ENCODE assay signal across 9 mouse cellular contexts in genomic region chr13:85773848-85774247, GRCm38 (mm10).
DNase-seq lines count a peak whose midpoint lies in the region; ATAC-seq and TF ChIP-seq lines count a peak whose summit lies in the region.
"Had no signal": no experiment of that assay in that cellular context is flagged by ENCODE, and none has a peak within 500 bp of the region (broad histone marks: within the 10 kb centered on the region; RNA-seq: fewer than 3 reads in every experiment).

No protein-coding gene starts in this region.

- ATAC-seq in neural tube, embryonic 11.5 days (ENCODE audit: insufficient read depth, low FRiP score, low TSS enrichment), result peak; percentile 95
- peak; percentile 91 for ATAC-seq in forebrain, embryonic 16.5 days
- peak; percentile 98 for ATAC-seq in midbrain, embryonic 13.5 days

- WGBS in neural tube, embryonic 11.5 days, result 94% methylated on average over 1 of the region's 1 CpGs
- WGBS in forebrain, embryonic 16.5 days, result 50% methylated on average over 1 of the region's 1 CpGs
- WGBS in midbrain, embryonic 13.5 days, result 75% methylated on average over 1 of the region's 1 CpGs

- no peak overlapping the region for H3K4me3 ChIP-seq in neural tube, embryonic 11.5 days (ENCODE audit: low read depth, low read length)
- no peak overlapping the region for H3K4me3 ChIP-seq in forebrain, embryonic 16.5 days (replicated peaks; ENCODE audit: low read length)
- no peak overlapping the region for H3K4me3 ChIP-seq in midbrain, embryonic 13.5 days (replicated peaks)
- H3K4me3 ChIP-seq in gastrocnemius, adult 2 months, result no peak overlapping the region

- no peaks in the 10 kb centered on the region for H3K27me3 ChIP-seq in neural tube, embryonic 11.5 days (ENCODE audit: control insufficient read depth, insufficient read depth, low read length)
- H3K27me3 ChIP-seq in forebrain, embryonic 16.5 days (replicated peaks; ENCODE audit: control insufficient read depth, insufficient read depth, low read length), result no peaks in the 10 kb centered on the region
- no peaks in the 10 kb centered on the region for H3K27me3 ChIP-seq in midbrain, embryonic 13.5 days
- H3K27me3 ChIP-seq: CH12.LX had no signal

- no peaks in the 10 kb centered on the region for H3K9me3 ChIP-seq in neural tube, embryonic 11.5 days (ENCODE audit: control insufficient read depth, low read length)
- no peaks in the 10 kb centered on the region for H3K9me3 ChIP-seq in forebrain, embryonic 16.5 days (ENCODE audit: control insufficient read depth, low read length)
- no peaks in the 10 kb centered on the region for H3K9me3 ChIP-seq in midbrain, embryonic 13.5 days

- TF ChIP-seq CTCF in gastrocnemius, adult 2 months (IDR thresholded peaks at IDR 0.05), result no peak

- DNase-seq in neural tube, embryonic 11.5 days (ENCODE audit: low spot score), result peak; percentile 20
- no peak for DNase-seq in neural tube, embryonic 10.5 days (ENCODE audit: extremely low spot score, low spot score)
- no peak for DNase-seq in MN1 (ENCODE audit: low spot score)
- no peak for DNase-seq in gastrocnemius, adult 2 months
- no peak for DNase-seq in kidney, adult 8-10 months
- DNase-seq: kidney, postnatal 25 days had no signal

- H3K4me1 ChIP-seq in neural tube, embryonic 11.5 days (ENCODE audit: control insufficient read depth, insufficient read depth, low read length), result no peaks in the 10 kb centered on the region
- no peaks in the 10 kb centered on the region; the same call in 1 of the 2 replicates for H3K4me1 ChIP-seq in forebrain, embryonic 16.5 days (replicated peaks; ENCODE audit: control insufficient read depth, insufficient read depth, low read length)
- no peaks in the 10 kb centered on the region for H3K4me1 ChIP-seq in midbrain, embryonic 13.5 days (replicated peaks)

- H3K9ac ChIP-seq in neural tube, embryonic 11.5 days (ENCODE audit: low read length), result no peak overlapping the region
- no peak overlapping the region for H3K9ac ChIP-seq in forebrain, embryonic 16.5 days (replicated peaks; ENCODE audit: low read depth, low read length)
- no peak overlapping the region for H3K9ac ChIP-seq in midbrain, embryonic 13.5 days (replicated peaks)

- H3K4me2 ChIP-seq in neural tube, embryonic 11.5 days (ENCODE audit: low read depth), result no peak overlapping the region
- H3K4me2 ChIP-seq in forebrain, embryonic 16.5 days (ENCODE audit: low read length), result no peak overlapping the region
- no peak overlapping the region for H3K4me2 ChIP-seq in midbrain, embryonic 13.5 days (replicated peaks)

- intact Hi-C loops in gastrocnemius, adult 2 months (cut with DNase I), result no loop called here

- no peaks in the 10 kb centered on the region for H3K36me3 ChIP-seq in neural tube, embryonic 11.5 days (ENCODE audit: control insufficient read depth, insufficient read depth, low read length)
- no peaks in the 10 kb centered on the region for H3K36me3 ChIP-seq in forebrain, embryonic 16.5 days (ENCODE audit: control insufficient read depth, insufficient read depth)
- H3K36me3 ChIP-seq in midbrain, embryonic 13.5 days, result no peaks in the 10 kb centered on the region

- no peak overlapping the region for H3K27ac ChIP-seq in neural tube, embryonic 11.5 days (ENCODE audit: low read depth, low read length)
- H3K27ac ChIP-seq in forebrain, embryonic 16.5 days (ENCODE audit: low read length), result no peak overlapping the region
- no peak overlapping the region for H3K27ac ChIP-seq in midbrain, embryonic 13.5 days
- no peak overlapping the region for H3K27ac ChIP-seq in gastrocnemius, adult 2 months
